Mouse (Mus musculus) lung, embryonic 16.5 days (tissue): ENCODE measurements around the gene Ltb4r1. TPM values are rescaled to one million over a fixed set of nuclear protein-coding genes. Genes with fewer than 3 reads are reported as not detected.

Source experiments
- ATAC-seq: fragments of 200-750 bp; cut with Nextera tagmentation; 2 replicates; pipeline ENCODE4 v1.8.0; 2017; ENCODE audit warnings: low read depth, mild to moderate bottlenecking, moderate library complexity
- H3K27ac ChIP-seq: fragments of 300-500 bp; sonication (generic); 2 replicates; pipeline ENCODE4 v1.5.1; 2014; ENCODE audit warnings: mild to moderate bottlenecking, control low read depth, low read length
- H3K27me3 ChIP-seq: fragments of 300-500 bp; sonication (generic); 2 replicates; pipeline ENCODE4 v1.6.1; 2014; ENCODE audit warnings: low read depth, low read length, mixed read lengths; ENCODE audit not compliant: control insufficient read depth, insufficient read depth
- H3K36me3 ChIP-seq: fragments of 300-500 bp; sonication (generic); 2 replicates; pipeline ENCODE4 v1.6.1; 2014; ENCODE audit warnings: low read length; ENCODE audit not compliant: control insufficient read depth, insufficient read depth
- H3K4me1 ChIP-seq: fragments of 300-500 bp; sonication (generic); replicated peaks from 2 replicates; pipeline ENCODE4 v1.6.1; 2014; ENCODE audit warnings: low read length, mixed read lengths; ENCODE audit not compliant: control insufficient read depth, insufficient read depth
- H3K4me2 ChIP-seq: fragments of 300-500 bp; sonication (generic); 2 replicates; pipeline ENCODE4 v1.6.1; 2014; ENCODE audit warnings: low read depth, low read length, control low read depth
- H3K4me3 ChIP-seq: fragments of 300-500 bp; sonication (generic); 2 replicates; pipeline ENCODE4 v1.5.1; 2014; ENCODE audit warnings: mild to moderate bottlenecking, low read length, control low read depth
- H3K9ac ChIP-seq: fragments of 300-500 bp; sonication (generic); 2 replicates; pipeline ENCODE4 v1.6.1; 2014; ENCODE audit warnings: low read length, control low read depth
- H3K9me3 ChIP-seq: fragments of 300-500 bp; sonication (generic); 2 replicates; pipeline ENCODE4 v1.6.1; 2016; ENCODE audit warnings: low read length; ENCODE audit not compliant: control insufficient read depth
- WGBS: fragments of 180-500 bp; shearing (Covaris S2); extraction: QIAGEN DNeasy Blood & Tissue Kit; methylation state at CpG from one replicate; pipeline ENCODE4 v1.1.7; 2014; 5-methylcytosine and 5-hydroxymethylcytosine counted together
- polyA plus RNA-seq: library from polyadenylated mRNA; unstranded; fragments of >200 nt; fragmentation: Nextera tagmentation; extraction: Ambion mirVana; gene quantifications from 2 replicates; pipeline ENCODE4 v1.2.1, GENCODE M21; 2015

Gene Ltb4r1
- polyA plus RNA-seq, 1 experiment from 2014 or later = 2.6 TPM

DNA sequence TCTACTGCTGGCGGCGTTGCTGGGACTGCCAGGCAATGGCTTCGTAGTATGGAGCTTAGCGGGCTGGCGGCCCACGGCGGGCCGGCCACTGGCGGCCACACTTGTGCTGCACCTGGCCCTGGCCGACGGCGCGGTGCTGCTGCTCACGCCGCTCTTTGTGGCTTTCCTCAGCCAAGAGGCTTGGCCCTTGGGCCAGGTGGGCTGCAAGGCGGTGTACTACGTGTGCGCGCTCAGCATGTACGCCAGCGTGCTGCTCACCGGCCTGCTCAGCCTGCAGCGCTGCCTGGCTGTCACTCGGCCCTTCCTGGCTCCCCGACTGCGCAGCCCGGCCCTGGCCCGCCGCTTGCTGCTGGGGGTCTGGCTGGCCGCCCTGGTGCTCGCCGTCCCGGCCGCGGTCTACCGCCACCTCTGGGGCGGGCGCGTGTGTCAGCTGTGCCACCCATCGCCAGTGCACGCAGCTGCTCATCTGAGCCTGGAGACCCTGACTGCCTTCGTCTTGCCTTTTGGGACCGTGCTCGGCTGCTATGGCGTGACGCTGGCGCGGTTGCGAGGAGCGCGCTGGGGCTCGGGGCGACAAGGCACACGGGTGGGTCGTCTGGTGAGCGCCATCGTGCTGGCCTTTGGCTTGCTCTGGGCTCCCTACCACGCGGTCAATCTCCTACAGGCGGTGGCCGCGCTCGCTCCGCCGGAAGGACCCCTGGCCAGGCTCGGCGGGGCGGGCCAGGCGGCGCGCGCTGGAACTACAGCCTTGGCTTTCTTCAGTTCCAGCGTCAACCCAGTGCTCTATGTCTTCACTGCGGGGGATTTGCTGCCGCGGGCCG, 3.6 kb upstream of the Ltb4r1 start:
- Histone ChIP-seq H3K4me2 (peak overlapping the region; percentile 94), H3K36me3 (no peaks in the 10 kb centered on the region), H3K4me3 (peak overlapping the region; percentile 54), H3K9ac (peak overlapping the region; percentile 76), H3K27ac (no peak overlapping the region), H3K4me1 (peaks cover 14% of the 10 kb centered on the region), H3K9me3 (no peaks in the 10 kb centered on the region), H3K27me3 (peaks cover 13% of the 10 kb centered on the region)
- peak; percentile 73 for ATAC-seq
- under 1% methylated on average over 74 of the region's 77 CpGs for WGBS

GRCm38 (mm10) chr14:55763166-55763565, 2.6 kb upstream of the Ltb4r1 start:
- Histone ChIP-seq H3K4me1 (peaks cover 17% of the 10 kb centered on the region), H3K27ac (0 out of 2 replicates have a peak overlapping the region, but pooled peaks have one; percentile 9), H3K36me3 (no peaks in the 10 kb centered on the region), H3K27me3 (peaks cover 14% of the 10 kb centered on the region), H3K9me3 (no peaks in the 10 kb centered on the region), H3K4me3 (no peak overlapping the region), H3K4me2 (no peak overlapping the region), H3K9ac (peak overlapping the region; percentile 37; the same call in 1 of the 2 replicates)
- 0 out of 2 replicates have a peak, but pooled peaks have one; percentile 16 for ATAC-seq
- WGBS = 44% methylated on average over 7 of the region's 7 CpGs

GRCm38 (mm10) chr14:55767519-55768414, 2.0 kb downstream of the Ltb4r1 start:
- no peaks in the 10 kb centered on the region for H3K36me3 ChIP-seq
- peak overlapping the region; percentile 55 for H3K4me2 ChIP-seq
- peak overlapping the region; percentile 63 for H3K9ac ChIP-seq
- peaks cover 9% of the 10 kb centered on the region; the same call in 1 of the 2 replicates for H3K27me3 ChIP-seq
- ATAC-seq = peak; percentile 62
- no peak overlapping the region for H3K27ac ChIP-seq
- WGBS = 14% methylated on average over 52 of the region's 52 CpGs
- H3K4me1 ChIP-seq = peaks cover 10% of the 10 kb centered on the region
- H3K4me3 ChIP-seq = peak overlapping the region; percentile 34
- no peaks in the 10 kb centered on the region for H3K9me3 ChIP-seq

DNA sequence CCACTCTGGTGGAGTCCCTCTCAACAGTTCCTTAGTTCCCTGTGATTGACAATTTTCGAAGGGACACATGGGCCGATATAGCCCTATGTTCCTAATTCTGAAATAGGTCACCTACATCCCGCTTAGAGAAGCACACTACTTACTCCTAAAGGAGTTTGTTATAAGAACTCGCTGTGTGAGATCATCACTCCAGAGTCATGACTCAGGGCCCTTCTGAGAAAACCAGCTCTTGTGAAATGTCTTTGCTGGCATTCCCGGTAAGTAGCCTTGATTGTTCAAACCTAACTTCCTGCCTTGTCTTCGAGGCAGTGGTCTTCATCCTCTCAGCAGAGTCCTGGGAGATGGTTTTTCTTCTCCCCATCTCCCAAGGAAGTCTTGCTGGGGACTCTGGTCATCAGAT, 2.8 kb downstream of the Ltb4r1 start:
- peaks cover 9% of the 10 kb centered on the region; the same call in 1 of the 2 replicates for H3K27me3 ChIP-seq

GRCm38 (mm10) chr14:55769087-55769703, 3.4 kb downstream of the Ltb4r1 start:
- no peak overlapping the region for H3K27ac ChIP-seq
- H3K9me3 ChIP-seq = no peaks in the 10 kb centered on the region
- no peaks in the 10 kb centered on the region for H3K36me3 ChIP-seq
- H3K9ac ChIP-seq = no peak overlapping the region
- 72% methylated on average over 16 of the region's 16 CpGs for WGBS
- peaks cover 9% of the 10 kb centered on the region; the same call in 1 of the 2 replicates for H3K27me3 ChIP-seq
- H3K4me2 ChIP-seq = no peak overlapping the region
- no peak for ATAC-seq
- H3K4me1 ChIP-seq = 0 out of 2 replicates have a peak, but pooled peaks cover 2% of the 10 kb centered on the region
- H3K4me3 ChIP-seq = no peak overlapping the region

More for the DNA sequence above, 2.8 kb downstream of the Ltb4r1 start:
- H3K36me3 ChIP-seq = no peaks in the 10 kb centered on the region
- H3K4me1 ChIP-seq = 0 out of 2 replicates have a peak, but pooled peaks cover 2% of the 10 kb centered on the region
- H3K9ac ChIP-seq = no peak overlapping the region
- no peak overlapping the region for H3K27ac ChIP-seq
- H3K4me3 ChIP-seq = no peak overlapping the region
- no peak overlapping the region for H3K4me2 ChIP-seq
- 73% methylated on average over 6 of the region's 6 CpGs for WGBS
- H3K9me3 ChIP-seq = no peaks in the 10 kb centered on the region
- no peak for ATAC-seq

GRCm38 (mm10) chr14:55776711-55777110, 10.9 kb downstream of the Ltb4r1 start:
- ATAC-seq = no peak
- Histone ChIP-seq H3K9me3 (no peaks in the 10 kb centered on the region), H3K4me1 (peaks cover 6% of the 10 kb centered on the region; the same call in 1 of the 2 replicates), H3K36me3 (no peaks in the 10 kb centered on the region), H3K9ac (no peak overlapping the region), H3K4me3 (no peak overlapping the region), H3K4me2 (no peak overlapping the region), H3K27me3 (peaks cover under 1% of the 10 kb centered on the region; the same call in 1 of the 2 replicates), H3K27ac (no peak overlapping the region)
- 41% methylated on average over 7 of the region's 7 CpGs for WGBS

GRCm38 (mm10) chr14:55777176-55777575, 11.4 kb downstream of the Ltb4r1 start:
- no peak overlapping the region for H3K9ac ChIP-seq
- 21% methylated on average over 3 of the region's 3 CpGs for WGBS

DNA sequence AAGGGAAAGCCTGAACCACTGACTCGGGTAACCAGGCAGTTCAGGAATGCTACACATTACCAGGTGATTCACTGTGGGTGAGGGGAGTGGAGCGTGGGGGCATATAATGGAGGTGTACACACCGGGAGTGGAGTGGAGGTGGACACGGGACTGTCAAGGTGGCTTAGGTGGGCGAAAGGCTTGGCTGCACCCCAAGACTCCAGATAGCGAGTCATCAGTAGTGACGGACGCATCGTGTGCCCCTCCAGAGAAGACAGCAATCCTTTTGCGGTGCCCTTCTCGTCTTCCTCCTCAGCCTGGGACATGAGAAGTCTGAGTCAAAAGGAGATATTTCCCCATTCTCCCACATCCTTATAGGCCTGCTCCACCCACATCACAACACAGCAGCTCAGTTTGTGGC, 12.0 kb downstream of the Ltb4r1 start:
- WGBS = 86% methylated on average over 11 of the region's 11 CpGs
- Histone ChIP-seq H3K4me3 (no peak overlapping the region), H3K9ac (no peak overlapping the region), H3K27ac (no peak overlapping the region), H3K4me2 (no peak overlapping the region), H3K4me1 (peaks cover 14% of the 10 kb centered on the region), H3K36me3 (no peaks in the 10 kb centered on the region), H3K27me3 (peaks cover 2% of the 10 kb centered on the region; the same call in 1 of the 2 replicates), H3K9me3 (no peaks in the 10 kb centered on the region)
- no peak for ATAC-seq

More at GRCm38 (mm10) chr14:55777176-55777575, 11.4 kb downstream of the Ltb4r1 start:
- no peak for ATAC-seq
- peaks cover 2% of the 10 kb centered on the region; the same call in 1 of the 2 replicates for H3K27me3 ChIP-seq
- no peaks in the 10 kb centered on the region for H3K36me3 ChIP-seq
- no peak overlapping the region for H3K4me3 ChIP-seq
- H3K4me2 ChIP-seq = no peak overlapping the region
- H3K27ac ChIP-seq = no peak overlapping the region
- no peaks in the 10 kb centered on the region for H3K9me3 ChIP-seq
- peaks cover 8% of the 10 kb centered on the region; the same call in 1 of the 2 replicates for H3K4me1 ChIP-seq
